In the genomic region with DNA sequence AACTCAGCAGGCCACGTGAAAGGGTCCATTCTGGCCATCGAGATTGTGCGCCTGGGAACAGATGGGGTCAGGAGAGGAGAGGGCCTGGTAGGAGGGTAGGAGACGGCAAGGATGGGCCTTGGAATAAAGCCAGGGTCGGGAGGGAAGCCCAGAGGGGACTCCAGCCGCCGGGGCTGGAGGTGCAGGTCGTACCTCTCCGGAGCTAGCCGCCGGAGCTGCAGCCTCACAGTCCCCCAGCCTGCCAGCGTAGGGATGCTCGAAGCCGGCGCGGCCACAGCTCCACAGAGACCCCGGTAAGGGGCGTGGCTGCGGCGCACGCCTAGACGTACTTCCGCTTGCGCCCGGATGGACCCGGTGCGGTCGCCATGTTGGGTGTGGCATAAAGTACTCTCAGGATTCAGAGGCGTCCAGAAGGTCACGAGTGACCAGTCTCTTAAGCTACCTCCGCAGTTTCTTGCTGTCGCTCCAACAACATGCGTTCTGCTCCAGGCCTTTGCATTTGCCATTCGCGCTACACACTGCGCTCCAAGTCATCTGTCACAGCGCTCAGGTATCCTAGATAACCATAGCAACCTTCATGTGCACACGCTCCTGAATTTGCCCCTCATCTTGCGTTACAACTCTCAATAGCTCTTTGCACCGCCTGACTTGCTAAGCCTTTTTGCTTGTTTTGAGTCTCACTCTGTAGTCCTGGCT, we compare ENCODE assay signal across 7 mouse cellular contexts. TPM values are rescaled to one million over a fixed set of nuclear protein-coding genes. Genes with fewer than 3 reads are reported as not detected.
DNase-seq lines count a peak whose midpoint lies in the region; ATAC-seq lines count a peak whose summit lies in the region.

A gene (minus strand): TSS at position 504 of the 696 bp plus-strand sequence.

- H3K9me3 ChIP-seq in intestine, embryonic 15.5 days = no peaks in the 10 kb centered on the region
- no peaks in the 10 kb centered on the region for H3K9me3 ChIP-seq in limb, embryonic 10.5 days (replicated peaks)
- H3K9me3 ChIP-seq in midbrain, embryonic 13.5 days = no peaks in the 10 kb centered on the region

- H3K9ac ChIP-seq in intestine, embryonic 15.5 days = peak within 1 kb of the TSS; percentile 64
- peak within 1 kb of the TSS; percentile 83 for H3K9ac ChIP-seq in midbrain, embryonic 13.5 days (replicated peaks)

- WGBS in intestine, embryonic 15.5 days = under 1% methylated on average over 40 of the region's 40 CpGs
- under 1% methylated on average over 40 of the region's 40 CpGs for WGBS in limb, embryonic 10.5 days
- under 1% methylated on average over 40 of the region's 40 CpGs for WGBS in midbrain, embryonic 13.5 days

- peak within 1 kb of the TSS; percentile 63 for H3K4me3 ChIP-seq in intestine, embryonic 15.5 days (replicated peaks)
- H3K4me3 ChIP-seq in limb, embryonic 10.5 days = peak within 1 kb of the TSS; percentile 79
- peak within 1 kb of the TSS; percentile 68 for H3K4me3 ChIP-seq in midbrain, embryonic 13.5 days (replicated peaks)

- H3K36me3 ChIP-seq in intestine, embryonic 15.5 days = no peaks in the 10 kb centered on the region
- peaks cover 29% of the 10 kb centered on the region for H3K36me3 ChIP-seq in limb, embryonic 10.5 days
- H3K36me3 ChIP-seq in midbrain, embryonic 13.5 days = peaks cover 17% of the 10 kb centered on the region

- peak within 1 kb of the TSS; percentile 69 for H3K4me2 ChIP-seq in intestine, embryonic 15.5 days (replicated peaks)
- H3K4me2 ChIP-seq in midbrain, embryonic 13.5 days (replicated peaks) = peak within 1 kb of the TSS; percentile 94

- H3K27ac ChIP-seq in intestine, embryonic 15.5 days = peak within 1 kb of the TSS; percentile 42
- H3K27ac ChIP-seq in limb, embryonic 10.5 days = peak within 1 kb of the TSS; percentile 87
- peak within 1 kb of the TSS; percentile 86 for H3K27ac ChIP-seq in midbrain, embryonic 13.5 days

- peak; percentile 93 for DNase-seq in adrenal gland, adult 2 months
- DNase-seq in embryo, embryonic 11 days = peak; percentile 97
- peak; percentile 88 to 90 for DNase-seq in gastrocnemius, postnatal 36 days
- peak; percentile 95 for DNase-seq in limb, embryonic 10.5 days (ENCODE audit: low spot score)
- DNase-seq in spleen, adult 12 weeks (ENCODE audit: low spot score) = peak; percentile 80

- no peaks in the 10 kb centered on the region for H3K27me3 ChIP-seq in intestine, embryonic 15.5 days (replicated peaks)
- H3K27me3 ChIP-seq in limb, embryonic 10.5 days (ENCODE audit: low read depth, poor library complexity, severe bottlenecking) = no peaks in the 10 kb centered on the region
- no peaks in the 10 kb centered on the region for H3K27me3 ChIP-seq in midbrain, embryonic 13.5 days

- intact Hi-C loops in gastrocnemius, postnatal 36 days (cut with DNase I) = no loop called here

- H3K4me1 ChIP-seq in intestine, embryonic 15.5 days (replicated peaks) = peaks cover 16% of the 10 kb centered on the region
- H3K4me1 ChIP-seq in limb, embryonic 10.5 days = peaks cover 21% of the 10 kb centered on the region
- H3K4me1 ChIP-seq in midbrain, embryonic 13.5 days (replicated peaks) = peaks cover 34% of the 10 kb centered on the region

- ATAC-seq in intestine, embryonic 15.5 days = peak; percentile 90
- ATAC-seq in midbrain, embryonic 13.5 days = peak; percentile 99

RNA-seq across cellular contexts. Expression of the gene that starts here (rescaled TPM):
- total RNA-seq in adrenal gland, adult 2 months (2021) = 10 to 100 TPM in 1 of 2 experiments, 1 to 10 TPM in 1; 9.6 to 11.4 TPM
- polyA plus RNA-seq in adrenal gland, adult 2 months (2012; rRNA removed) = 42.3 and 44.3 TPM in 2 replicates
- 1 to 10 TPM; 5.7 to 6.0 TPM for total RNA-seq in gastrocnemius, postnatal 36 days (2021)
- polyA plus RNA-seq in intestine, embryonic 15.5 days (2015; fragmentation: Nextera tagmentation; extraction: Ambion mirVana) = 11.1 and 11.4 TPM in 2 replicates
- 20.9 and 22.8 TPM in 2 replicates for polyA plus RNA-seq in limb, embryonic 10.5 days (2016; fragmentation: Nextera tagmentation; extraction: Ambion mirVana)
- 40.1 and 40.4 TPM in 2 replicates for polyA plus RNA-seq in midbrain, embryonic 13.5 days (2015; fragmentation: Nextera tagmentation; extraction: Ambion mirVana)

Comparison
In these comparisons a context has a peak if more than half of its experiments do, and no peak if none do; other contexts are left out.
1. Peak in every context shown above with its lines: DNase-seq, ATAC-seq, H3K4me3 ChIP-seq and H3K27ac ChIP-seq.